Mouse (Mus musculus) forebrain, embryonic 16.5 days (tissue): ENCODE measurements around the gene Olfr1441. TPM values are rescaled to one million over a fixed set of nuclear protein-coding genes. Genes with fewer than 3 reads are reported as not detected.
A peak's percentile ranks its signal among the peaks of the same experiment; 100 is the strongest.

Experiments
- ATAC-seq: fragments of 200-750 bp; cut with Nextera tagmentation; 2 replicates; pipeline ENCODE4 v1.8.0; 2017; ENCODE audit warnings: mild to moderate bottlenecking, moderate library complexity
- H3K27ac ChIP-seq: fragments of 300-500 bp; sonication (generic); 2 replicates; pipeline ENCODE4 v1.5.1; 2014; ENCODE audit warnings: low read length, control low read depth
- H3K27me3 ChIP-seq: fragments of 300-500 bp; sonication (generic); replicated peaks from 2 replicates; pipeline ENCODE4 v1.6.1; 2014; ENCODE audit warnings: low read length; ENCODE audit not compliant: control insufficient read depth, insufficient read depth
- H3K36me3 ChIP-seq: fragments of 300-500 bp; sonication (generic); 2 replicates; pipeline ENCODE4 v1.6.1; 2014; ENCODE audit not compliant: control insufficient read depth, insufficient read depth
- H3K4me1 ChIP-seq: fragments of 300-500 bp; sonication (generic); replicated peaks from 2 replicates; pipeline ENCODE4 v1.6.1; 2014; ENCODE audit warnings: low read length; ENCODE audit not compliant: control insufficient read depth, insufficient read depth
- H3K4me2 ChIP-seq: fragments of 300-500 bp; sonication (generic); 2 replicates; pipeline ENCODE4 v1.6.1; 2014; ENCODE audit warnings: mild to moderate bottlenecking, low read length, control low read depth
- H3K4me3 ChIP-seq: fragments of 300-500 bp; sonication (generic); replicated peaks from 2 replicates; pipeline ENCODE4 v1.5.1; 2014; ENCODE audit warnings: mild to moderate bottlenecking, low read length, control low read depth
- H3K9ac ChIP-seq: fragments of 300-500 bp; sonication (generic); replicated peaks from 2 replicates; pipeline ENCODE4 v1.6.1; 2014; ENCODE audit warnings: low read depth, low read length, control low read depth
- H3K9me3 ChIP-seq: fragments of 300-500 bp; sonication (generic); 2 replicates; pipeline ENCODE4 v1.6.1; 2016; ENCODE audit warnings: low read length; ENCODE audit not compliant: control insufficient read depth
- WGBS: fragments of 180-500 bp; shearing (Covaris S2); extraction: QIAGEN DNeasy Blood & Tissue Kit; methylation state at CpG from one replicate; pipeline ENCODE4 v1.1.7; 2014; 5-methylcytosine and 5-hydroxymethylcytosine counted together
- polyA plus RNA-seq: library from polyadenylated mRNA; unstranded; fragments of >200 nt; fragmentation: Nextera tagmentation; extraction: Ambion mirVana; gene quantifications from 2 replicates; pipeline ENCODE4 v1.2.1, GENCODE M21; 2015

The Olfr1441 gene
- not detected in 2 replicates for polyA plus RNA-seq

DNA sequence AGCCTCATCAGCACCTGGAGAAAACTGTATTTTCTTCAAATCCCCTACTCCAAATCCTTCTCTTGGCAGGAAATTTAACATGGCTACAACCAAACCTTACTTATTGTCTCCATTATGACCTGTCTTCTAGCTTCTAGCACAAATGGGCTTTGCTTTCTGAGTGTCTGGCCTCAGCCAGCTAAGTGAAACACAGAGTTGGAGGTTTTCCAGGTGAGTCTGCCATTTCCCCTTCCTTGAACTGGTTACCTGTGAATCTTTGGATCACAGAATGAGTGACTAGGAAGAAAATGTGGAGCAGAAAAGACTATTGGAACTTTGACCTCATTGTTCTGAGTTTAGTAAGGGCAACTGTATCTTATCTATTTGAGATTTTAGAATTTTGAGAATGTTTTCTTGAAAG, at the start of gene Olfr1441:
Olfr1441 (plus strand) TSS at position 73 of the 400 bp plus-strand sequence.
- no peaks in the 10 kb centered on the region for H3K36me3 ChIP-seq
- no peaks in the 10 kb centered on the region for H3K4me1 ChIP-seq
- no peak within 1 kb of the TSS for H3K9ac ChIP-seq
- ATAC-seq: no peak
- H3K4me3 ChIP-seq: no peak within 1 kb of the TSS
- H3K9me3 ChIP-seq: no peaks in the 10 kb centered on the region
- no peak within 1 kb of the TSS for H3K27ac ChIP-seq
- no peaks in the 10 kb centered on the region for H3K27me3 ChIP-seq
- no peak within 1 kb of the TSS for H3K4me2 ChIP-seq

DNA sequence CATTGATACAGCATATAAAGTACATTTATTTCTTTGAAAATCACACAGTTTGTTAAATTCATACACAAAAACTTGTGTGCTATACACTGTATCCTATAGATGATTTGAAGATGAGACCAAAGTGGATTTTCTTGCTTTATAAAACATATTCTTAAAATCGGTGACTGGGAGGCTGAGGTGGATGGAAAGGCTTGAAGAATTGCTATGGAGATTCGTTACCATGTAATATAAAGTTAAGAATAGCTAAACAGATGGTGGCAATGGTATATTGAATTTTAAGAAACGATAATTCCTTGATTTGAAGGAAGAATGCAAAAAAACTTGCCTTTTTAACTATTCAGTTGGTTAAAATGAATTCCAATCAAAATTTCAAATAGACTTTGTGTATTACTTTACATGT, 44.2 kb upstream of the Olfr1441 start:
- no peak for ATAC-seq
- WGBS: 83% methylated on average over 3 of the region's 3 CpGs
- H3K4me3 ChIP-seq: no peak overlapping the region

DNA sequence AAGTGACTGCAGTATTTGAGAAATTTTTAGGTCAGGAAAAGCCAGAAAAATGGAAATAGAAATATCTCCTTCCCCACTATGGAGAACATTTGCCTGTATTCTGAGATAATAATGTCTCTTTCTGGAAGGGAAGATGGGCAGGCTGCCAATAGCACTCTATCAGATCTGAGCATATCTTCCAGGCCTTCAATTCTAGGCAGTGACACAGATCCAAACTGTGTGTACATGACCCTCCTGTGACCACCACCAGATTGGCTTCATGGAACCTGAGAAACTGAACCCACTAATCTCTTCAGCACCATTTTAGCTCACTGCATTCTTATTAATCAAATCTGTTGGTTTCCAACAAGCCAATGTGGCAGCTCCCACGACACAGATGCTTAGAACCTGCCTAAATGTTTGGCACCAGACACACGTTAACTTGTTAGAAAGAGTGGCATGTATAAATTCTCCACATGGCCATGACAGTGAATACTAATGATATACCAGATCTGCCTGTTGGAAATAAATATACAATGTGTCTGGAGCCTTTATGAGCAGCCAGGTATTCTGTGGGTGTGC, 42.7 kb upstream of the Olfr1441 start:
- Histone ChIP-seq H3K9ac (no peak overlapping the region), H3K27me3 (no peaks in the 10 kb centered on the region), H3K27ac (no peak overlapping the region; the same call in 1 of the 2 replicates), H3K4me2 (no peak overlapping the region), H3K4me1 (no peaks in the 10 kb centered on the region), H3K4me3 (no peak overlapping the region), H3K36me3 (no peaks in the 10 kb centered on the region), H3K9me3 (no peaks in the 10 kb centered on the region)
- WGBS: 54% methylated on average over 2 of the region's 2 CpGs
- ATAC-seq: peak; percentile 71

More for the DNA sequence above, 44.2 kb upstream of the Olfr1441 start:
- Histone ChIP-seq H3K4me1 (no peaks in the 10 kb centered on the region), H3K27ac (no peak overlapping the region), H3K27me3 (no peaks in the 10 kb centered on the region), H3K9me3 (no peaks in the 10 kb centered on the region), H3K36me3 (no peaks in the 10 kb centered on the region), H3K4me2 (no peak overlapping the region), H3K9ac (no peak overlapping the region)

DNA sequence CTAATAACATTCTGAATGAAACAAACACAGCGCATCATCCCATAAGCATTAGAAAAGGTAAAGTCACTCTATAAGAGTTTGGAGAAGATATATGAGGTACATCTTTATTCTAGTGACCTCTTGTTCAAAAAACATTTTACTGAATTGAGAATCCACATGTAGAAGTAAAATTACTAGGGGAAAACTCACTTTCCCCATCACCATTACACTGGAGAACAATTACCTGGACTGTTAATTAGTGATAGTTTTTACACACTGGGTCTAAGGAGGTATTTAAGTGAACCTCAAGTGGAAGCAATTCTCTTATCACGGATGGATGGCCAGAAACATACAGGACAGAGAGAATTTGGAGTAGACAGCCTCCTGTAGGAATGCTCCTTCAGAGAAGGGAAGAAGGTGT, 30.3 kb upstream of the Olfr1441 start, which contains the start of gene Olfr1440:
Olfr1440 (plus strand) TSS at position 301 of the 400 bp plus-strand sequence.
- Histone ChIP-seq H3K36me3 (no peaks in the 10 kb centered on the region), H3K4me1 (no peaks in the 10 kb centered on the region), H3K9ac (no peak within 1 kb of the TSS), H3K27me3 (no peaks in the 10 kb centered on the region), H3K4me2 (no peak within 1 kb of the TSS), H3K9me3 (no peaks in the 10 kb centered on the region), H3K4me3 (no peak within 1 kb of the TSS), H3K27ac (no peak within 1 kb of the TSS)
- WGBS: 78% methylated on average over 2 of the region's 2 CpGs
- ATAC-seq: no peak

DNA sequence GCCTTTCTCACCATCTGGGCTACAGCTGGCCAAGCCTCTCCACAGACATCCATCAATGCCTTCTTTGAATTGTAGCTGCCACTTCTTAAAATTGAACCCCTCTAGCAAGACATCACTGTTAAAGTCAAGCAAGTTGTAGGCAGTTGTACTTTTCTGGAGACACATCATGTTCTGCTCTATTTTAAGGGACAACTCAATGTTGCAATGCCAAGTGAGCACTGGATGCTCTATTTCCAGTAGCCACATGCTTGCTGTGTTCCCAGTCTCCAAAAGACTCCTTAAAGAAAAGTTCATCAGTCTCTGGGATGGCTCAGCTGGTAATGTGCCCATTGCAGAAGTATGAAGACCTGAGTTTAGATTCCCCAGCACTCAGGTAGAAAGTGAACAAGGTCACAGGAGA, 3.5 kb upstream of the Olfr1441 start:
- Histone ChIP-seq H3K4me1 (no peaks in the 10 kb centered on the region), H3K4me2 (no peak overlapping the region), H3K9ac (no peak overlapping the region), H3K4me3 (no peak overlapping the region), H3K36me3 (no peaks in the 10 kb centered on the region), H3K27ac (no peak overlapping the region), H3K9me3 (no peaks in the 10 kb centered on the region), H3K27me3 (no peaks in the 10 kb centered on the region)
- ATAC-seq: no peak

DNA sequence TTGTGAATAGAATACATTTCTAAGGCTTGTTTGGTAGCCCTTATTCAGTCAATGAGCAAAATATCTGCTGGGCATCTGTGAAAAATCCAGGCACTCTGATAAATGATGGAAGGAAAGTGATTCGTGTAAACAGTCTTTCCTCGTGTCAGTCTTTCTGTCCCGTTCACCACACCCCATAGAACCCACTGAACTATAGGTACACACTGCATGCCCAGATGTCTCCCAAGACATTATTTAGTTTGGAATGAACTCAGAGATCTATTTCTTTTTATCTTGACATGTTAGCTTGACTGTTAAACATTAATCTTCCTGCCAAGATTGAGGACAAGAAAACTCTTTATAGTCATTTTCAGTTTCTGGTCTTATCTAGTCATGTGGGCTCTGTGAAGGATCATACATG, 1.1 kb downstream of the Olfr1441 start:
- 92% methylated on average over 3 of the region's 3 CpGs for WGBS
- H3K27me3 ChIP-seq: no peaks in the 10 kb centered on the region

DNA sequence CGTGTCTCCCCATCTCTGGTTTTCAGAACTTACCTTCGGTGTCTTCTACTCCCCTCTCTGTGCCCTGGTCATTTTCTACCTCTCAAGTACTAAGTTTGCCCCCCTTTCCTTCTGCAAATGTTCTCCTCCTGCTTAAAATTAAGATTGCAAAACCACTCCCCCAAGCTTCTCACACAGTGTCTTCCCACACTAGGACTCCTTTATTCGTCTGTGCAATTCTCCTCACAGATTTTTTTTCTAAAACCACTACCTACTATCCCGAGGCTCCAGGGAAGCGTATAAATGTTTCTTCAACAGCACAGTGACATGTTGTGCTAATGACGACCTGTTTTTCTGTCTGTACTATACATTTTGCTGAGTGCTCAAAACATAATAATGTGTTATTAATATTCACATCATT, 3.3 kb downstream of the Olfr1441 start:
- H3K9me3 ChIP-seq: no peaks in the 10 kb centered on the region
- no peak for ATAC-seq
- no peaks in the 10 kb centered on the region for H3K4me1 ChIP-seq
- H3K27me3 ChIP-seq: no peaks in the 10 kb centered on the region
- no peak overlapping the region for H3K4me3 ChIP-seq
- 73% methylated on average over 6 of the region's 6 CpGs for WGBS
- H3K9ac ChIP-seq: no peak overlapping the region
- no peak overlapping the region for H3K4me2 ChIP-seq
- no peaks in the 10 kb centered on the region for H3K36me3 ChIP-seq
- H3K27ac ChIP-seq: no peak overlapping the region

More for the DNA sequence above, 1.1 kb downstream of the Olfr1441 start:
- Histone ChIP-seq H3K9me3 (no peaks in the 10 kb centered on the region), H3K9ac (no peak overlapping the region), H3K4me1 (no peaks in the 10 kb centered on the region), H3K4me3 (no peak overlapping the region), H3K36me3 (no peaks in the 10 kb centered on the region), H3K27ac (no peak overlapping the region), H3K4me2 (no peak overlapping the region)
- ATAC-seq: no peak

DNA sequence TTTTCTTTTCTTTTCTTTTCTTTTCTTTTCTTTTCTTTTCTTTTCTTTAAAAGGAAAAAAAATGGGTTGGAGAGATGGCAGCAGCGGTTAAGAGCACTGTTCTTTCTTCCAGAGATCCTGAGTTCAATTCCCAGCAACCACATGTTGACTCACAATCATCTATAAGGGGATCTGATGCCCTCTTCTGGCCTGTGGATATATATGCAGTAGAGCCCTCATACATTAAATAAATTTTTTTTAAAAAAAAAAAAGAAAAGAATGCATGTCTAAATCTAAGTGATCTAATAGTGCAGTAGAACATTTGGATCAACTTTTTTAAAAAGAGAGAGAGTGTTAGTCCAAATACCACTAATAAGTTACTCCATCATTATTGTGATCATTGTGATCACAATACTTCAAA, 4.4 kb downstream of the Olfr1441 start:
- Histone ChIP-seq H3K4me2 (no peak overlapping the region), H3K27me3 (no peaks in the 10 kb centered on the region), H3K9me3 (no peaks in the 10 kb centered on the region), H3K27ac (no peak overlapping the region), H3K9ac (no peak overlapping the region), H3K4me1 (no peaks in the 10 kb centered on the region), H3K4me3 (no peak overlapping the region), H3K36me3 (no peaks in the 10 kb centered on the region)
- ATAC-seq: no peak
- WGBS: 82% methylated on average over 1 of the region's 1 CpGs

DNA sequence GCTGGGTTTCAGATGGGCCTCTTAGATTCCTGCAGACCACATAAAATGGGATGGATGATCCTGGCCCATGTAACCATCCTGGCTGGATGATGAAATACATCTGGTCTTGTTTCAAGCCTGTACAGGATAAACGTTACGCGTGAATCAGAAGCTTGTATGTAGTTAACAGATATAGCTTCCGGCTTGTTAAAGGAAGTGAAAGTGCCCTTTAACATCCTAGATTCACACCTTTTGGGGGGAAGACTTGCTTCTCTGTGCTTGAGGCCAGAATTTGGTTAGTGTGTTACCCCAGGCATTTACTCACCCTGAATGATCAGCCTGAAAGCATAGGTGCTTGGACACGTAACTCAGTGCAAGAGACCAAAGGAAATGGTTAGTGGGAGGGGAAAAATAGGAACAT, 9.9 kb downstream of the Olfr1441 start:
- no peaks in the 10 kb centered on the region for H3K4me1 ChIP-seq
- H3K9me3 ChIP-seq: no peaks in the 10 kb centered on the region
- no peaks in the 10 kb centered on the region for H3K36me3 ChIP-seq
- no peak for ATAC-seq
- H3K4me3 ChIP-seq: no peak overlapping the region
- H3K27me3 ChIP-seq: no peaks in the 10 kb centered on the region
- no peak overlapping the region for H3K9ac ChIP-seq
- H3K27ac ChIP-seq: no peak overlapping the region
- H3K4me2 ChIP-seq: no peak overlapping the region
- WGBS: 93% methylated on average over 5 of the region's 5 CpGs

DNA sequence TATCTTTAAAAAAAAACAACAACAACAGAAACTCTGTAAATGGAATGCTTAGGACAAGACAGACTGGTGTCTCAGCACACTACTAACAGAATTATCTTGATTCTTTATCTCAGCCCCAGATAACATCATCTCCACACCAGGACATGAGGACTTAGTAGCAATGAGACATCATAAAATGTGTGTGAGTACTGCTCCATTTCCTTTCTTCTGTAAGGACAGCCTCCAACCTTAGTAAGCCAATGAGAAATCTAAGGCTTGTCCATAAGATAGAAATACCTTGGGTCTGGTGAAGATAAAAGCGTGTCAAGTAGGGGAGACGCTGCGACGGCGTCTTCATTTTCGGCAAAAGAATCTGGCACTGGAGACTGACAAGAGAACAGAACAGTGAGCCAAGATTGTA, 10.4 kb downstream of the Olfr1441 start, which contains the start of gene Pfpl:
Pfpl (plus strand) TSS at position 301 of the 400 bp plus-strand sequence.
- no peak for ATAC-seq
- H3K4me2 ChIP-seq: no peak within 1 kb of the TSS
- no peak within 1 kb of the TSS for H3K9ac ChIP-seq
- WGBS: 96% methylated on average over 6 of the region's 6 CpGs
- H3K27ac ChIP-seq: no peak within 1 kb of the TSS
- no peaks in the 10 kb centered on the region for H3K27me3 ChIP-seq
- H3K4me1 ChIP-seq: no peaks in the 10 kb centered on the region
- no peaks in the 10 kb centered on the region for H3K36me3 ChIP-seq
- no peak within 1 kb of the TSS for H3K4me3 ChIP-seq
- H3K9me3 ChIP-seq: no peaks in the 10 kb centered on the region
